Mouse (Mus musculus) left cerebral cortex, adult 11 months (tissue): ENCODE results near the gene Upf2.
A peak's percentile ranks its signal among the peaks of the same experiment; 100 is the strongest.

Experiments used
- DNase-seq: peaks from one replicate; pipeline ENCODE4 v3.0.0; 2022; ENCODE audit warnings: low spot score

The Upf2 gene

GRCm38 (mm10) chr2:5950766-5951595 is at the start of gene Upf2:
Gene Upf2, plus strand, starts transcription at chr2:5951469.
- peak; percentile 93 for DNase-seq

GRCm38 (mm10) chr2:5906092-5906491 is 45.2 kb upstream of the Upf2 start:
- DNase-seq, result no peak

GRCm38 (mm10) chr2:5906625-5907024 is 44.6 kb upstream of the Upf2 start:
- no peak for DNase-seq

GRCm38 (mm10) chr2:5911282-5911965 is 39.8 kb upstream of the Upf2 start:
- no peak for DNase-seq

GRCm38 (mm10) chr2:5922823-5923222 is 28.4 kb upstream of the Upf2 start:
- DNase-seq, result no peak

GRCm38 (mm10) chr2:5923786-5924185 is 27.5 kb upstream of the Upf2 start:
- DNase-seq, result no peak

- DNase-seq, result no peak
Measured at GRCm38 (mm10) chr2:5927481-5927880, 23.8 kb upstream of the Upf2 start.

GRCm38 (mm10) chr2:5929793-5930192 is 21.5 kb upstream of the Upf2 start:
- no peak for DNase-seq

GRCm38 (mm10) chr2:5930291-5931054 is 20.8 kb upstream of the Upf2 start:
- DNase-seq, result no peak

- DNase-seq, result no peak
Measured at GRCm38 (mm10) chr2:5931938-5932337, 19.3 kb upstream of the Upf2 start.

- no peak for DNase-seq
Measured at GRCm38 (mm10) chr2:5934936-5935335, 16.3 kb upstream of the Upf2 start.

GRCm38 (mm10) chr2:5936068-5936467 is 15.2 kb upstream of the Upf2 start:
- no peak for DNase-seq

GRCm38 (mm10) chr2:5936550-5936949 is 14.7 kb upstream of the Upf2 start:
- no peak for DNase-seq

GRCm38 (mm10) chr2:5939319-5939718 is 11.9 kb upstream of the Upf2 start:
- DNase-seq, result no peak

- no peak for DNase-seq
Measured at GRCm38 (mm10) chr2:5939911-5940310, 11.4 kb upstream of the Upf2 start.

GRCm38 (mm10) chr2:5940936-5941335 is 10.3 kb upstream of the Upf2 start:
- DNase-seq, result no peak

- no peak for DNase-seq
Measured at GRCm38 (mm10) chr2:5941861-5942415, 9.3 kb upstream of the Upf2 start.

- peak; percentile 45 for DNase-seq
Measured at GRCm38 (mm10) chr2:5942416-5943032, 8.7 kb upstream of the Upf2 start, which contains the start of gene Dhtkd1. Gene Dhtkd1, minus strand, starts transcription at chr2:5942792.

- DNase-seq, result no peak
Measured at GRCm38 (mm10) chr2:5943071-5943470, 8.2 kb upstream of the Upf2 start.

- no peak for DNase-seq
Measured at GRCm38 (mm10) chr2:5945629-5946028, 5.6 kb upstream of the Upf2 start.

- DNase-seq, result no peak
Measured at GRCm38 (mm10) chr2:5946876-5947275, 4.4 kb upstream of the Upf2 start.

- no peak for DNase-seq
Measured at GRCm38 (mm10) chr2:5948964-5949363, 2.3 kb upstream of the Upf2 start.
